Mouse (Mus musculus) midbrain, embryonic 15.5 days (tissue): Measurements from ENCODE around the gene Olfr380. TPM values are rescaled to one million over a fixed set of nuclear protein-coding genes. Genes with fewer than 3 reads are reported as not detected.

Source experiments
- ATAC-seq: fragments of 200-750 bp; cut with Nextera tagmentation; replicated peaks from 2 replicates; pipeline ENCODE4 v1.8.0; 2017; ENCODE audit warnings: moderate TSS enrichment
- H3K27ac ChIP-seq: fragments of 300-500 bp; sonication (generic); 2 replicates; pipeline ENCODE4 v1.5.1; 2015; ENCODE audit warnings: mild to moderate bottlenecking, inconsistent platforms
- H3K27me3 ChIP-seq: fragments of 300-500 bp; sonication (generic); replicated peaks from 2 replicates; pipeline ENCODE4 v1.6.1; 2015; ENCODE audit warnings: inconsistent platforms
- H3K36me3 ChIP-seq: fragments of 300-500 bp; sonication (generic); replicated peaks from 2 replicates; pipeline ENCODE4 v1.6.1; 2015; ENCODE audit warnings: inconsistent platforms
- H3K4me1 ChIP-seq: fragments of 300-500 bp; sonication (generic); 2 replicates; pipeline ENCODE4 v1.6.1; 2015; ENCODE audit warnings: inconsistent platforms
- H3K4me2 ChIP-seq: fragments of 300-500 bp; sonication (generic); 2 replicates; pipeline ENCODE4 v1.6.1; 2015; ENCODE audit warnings: inconsistent platforms, mild to moderate bottlenecking, moderate library complexity
- H3K4me3 ChIP-seq: fragments of 300-500 bp; sonication (generic); 2 replicates; pipeline ENCODE4 v1.5.1; 2015; ENCODE audit warnings: mild to moderate bottlenecking, inconsistent platforms
- H3K9ac ChIP-seq: fragments of 300-500 bp; sonication (generic); 2 replicates; pipeline ENCODE4 v1.6.1; 2015; ENCODE audit warnings: mild to moderate bottlenecking, inconsistent platforms
- H3K9me3 ChIP-seq: fragments of 300-500 bp; sonication (generic); 2 replicates; pipeline ENCODE4 v1.6.1; 2016; ENCODE audit warnings: inconsistent platforms
- WGBS: fragments of 180-500 bp; shearing (Covaris S2); methylation state at CpG from one replicate; pipeline ENCODE4 v1.1.7; 2015; ENCODE audit warnings: mixed read lengths; 5-methylcytosine and 5-hydroxymethylcytosine counted together
- polyA plus RNA-seq: library from polyadenylated mRNA; unstranded; fragments of >200 nt; fragmentation: Nextera tagmentation; extraction: Ambion mirVana; gene quantifications from 2 replicates; pipeline ENCODE4 v1.2.1, GENCODE M21; 2015

The Olfr380 gene
- not detected in 2 replicates for polyA plus RNA-seq

- H3K36me3 ChIP-seq = no peaks in the 10 kb centered on the region
- peaks cover 5% of the 10 kb centered on the region; the same call in 1 of the 2 replicates for H3K9me3 ChIP-seq
- no peak within 1 kb of the TSS for H3K4me3 ChIP-seq
- H3K27ac ChIP-seq = no peak within 1 kb of the TSS
- no peak within 1 kb of the TSS for H3K4me2 ChIP-seq
- WGBS = 98% methylated on average over 1 of the region's 1 CpGs
- no peaks in the 10 kb centered on the region for H3K27me3 ChIP-seq
- H3K4me1 ChIP-seq = no peaks in the 10 kb centered on the region
- ATAC-seq = no peak
- H3K9ac ChIP-seq = no peak within 1 kb of the TSS
These were observed at the start of gene Olfr380 for GRCm38 (mm10) chr11:73457408-73457807. Olfr380 (minus strand) TSS chr11:73457508.

GRCm38 (mm10) chr11:73491503-73491902 lies 34.2 kb upstream of the Olfr380 start, which contains the start of gene Olfr381:
Olfr381 (minus strand) TSS chr11:73491603.
- Histone ChIP-seq H3K9ac (no peak within 1 kb of the TSS), H3K4me3 (no peak within 1 kb of the TSS), H3K4me1 (no peaks in the 10 kb centered on the region), H3K9me3 (no peaks in the 10 kb centered on the region), H3K4me2 (no peak within 1 kb of the TSS), H3K27me3 (no peaks in the 10 kb centered on the region), H3K27ac (no peak within 1 kb of the TSS), H3K36me3 (no peaks in the 10 kb centered on the region)
- ATAC-seq = no peak

- Histone ChIP-seq H3K9me3 (0 out of 2 replicates have a peak, but pooled peaks cover 5% of the 10 kb centered on the region), H3K9ac (no peak within 1 kb of the TSS), H3K36me3 (no peaks in the 10 kb centered on the region), H3K4me2 (no peak within 1 kb of the TSS), H3K4me3 (no peak within 1 kb of the TSS), H3K4me1 (no peaks in the 10 kb centered on the region), H3K27ac (no peak within 1 kb of the TSS), H3K27me3 (no peaks in the 10 kb centered on the region)
- no peak for ATAC-seq
- 93% methylated on average over 1 of the region's 1 CpGs for WGBS
These were observed 28.9 kb downstream of the Olfr380 start, which contains the start of gene Olfr378 for GRCm38 (mm10) chr11:73428377-73428776. Olfr378 (minus strand) TSS chr11:73428477.

Other genes with a start within 250 kb of the Olfr380 start
- gene Trpv1, start 223.2 kb downstream of the Olfr380 start, polyA plus RNA-seq = 0.14 and 0.21 TPM in 2 replicates
- gene Trpv3, start 190.1 kb downstream of the Olfr380 start, polyA plus RNA-seq = 0.14 and 0.22 TPM in 2 replicates
- gene Aspa, start 127.9 kb downstream of the Olfr380 start, polyA plus RNA-seq = 1.2 and 1.4 TPM in 2 replicates
- not detected in 2 replicates for gene Gm49340, start 127.8 kb downstream of the Olfr380 start, polyA plus RNA-seq
- gene Spata22, start 127.8 kb downstream of the Olfr380 start, polyA plus RNA-seq = 0.13 and 0.22 TPM in 2 replicates
- gene Olfr20, start 106.7 kb downstream of the Olfr380 start, polyA plus RNA-seq = not detected in 2 replicates
- gene Olfr376, start 86.3 kb downstream of the Olfr380 start, polyA plus RNA-seq = not detected in 2 replicates
- not detected in 2 replicates for gene Olfr1, start 57.9 kb downstream of the Olfr380 start, polyA plus RNA-seq
- gene Olfr378, start 29.0 kb downstream of the Olfr380 start, polyA plus RNA-seq = not detected in 2 replicates
- not detected in 2 replicates for gene Olfr381, start 34.1 kb upstream of the Olfr380 start, polyA plus RNA-seq
- not detected in 2 replicates for gene Olfr382, start 59.7 kb upstream of the Olfr380 start, polyA plus RNA-seq
- not detected in 2 replicates for gene Olfr385, start 135.5 kb upstream of the Olfr380 start, polyA plus RNA-seq
- not detected in 2 replicates for gene Olfr384, start 141.1 kb upstream of the Olfr380 start, polyA plus RNA-seq
- gene Zfp735, start 231.3 kb upstream of the Olfr380 start, polyA plus RNA-seq = not detected in 2 replicates